Mouse (Mus musculus) heart, embryonic 16.5 days (tissue): ENCODE results near the gene Tfap2e. TPM values are rescaled to one million over a fixed set of nuclear protein-coding genes. Genes with fewer than 3 reads are reported as not detected.
A peak's percentile ranks its signal among the peaks of the same experiment; 100 is the strongest.

Source experiments
- ATAC-seq: fragments of 200-750 bp; cut with Nextera tagmentation; replicated peaks from 2 replicates; pipeline ENCODE4 v1.8.0; 2017; ENCODE audit warnings: moderate number of reproducible peaks; ENCODE audit not compliant: insufficient read depth, low FRiP score; ENCODE audit errors: extremely low read depth
- H3K27ac ChIP-seq: fragments of 300-500 bp; sonication (generic); 2 replicates; pipeline ENCODE4 v1.5.1; 2014; ENCODE audit warnings: mild to moderate bottlenecking, low read length, control low read depth, moderate library complexity
- H3K27me3 ChIP-seq: fragments of 300-500 bp; sonication (generic); 2 replicates; pipeline ENCODE4 v1.6.1; 2014; ENCODE audit warnings: low read length, mixed read lengths; ENCODE audit not compliant: control insufficient read depth, insufficient read depth
- H3K36me3 ChIP-seq: fragments of 300-500 bp; sonication (generic); 2 replicates; pipeline ENCODE4 v1.6.1; 2014; ENCODE audit not compliant: control insufficient read depth, insufficient read depth
- H3K4me1 ChIP-seq: fragments of 300-500 bp; sonication (generic); 2 replicates; pipeline ENCODE4 v1.6.1; 2014; ENCODE audit warnings: low read length, mixed read lengths; ENCODE audit not compliant: control insufficient read depth, insufficient read depth
- H3K4me2 ChIP-seq: fragments of 300-500 bp; sonication (generic); 2 replicates; pipeline ENCODE4 v1.6.1; 2014; ENCODE audit warnings: low read depth, mild to moderate bottlenecking, control low read depth, low read length
- H3K4me3 ChIP-seq: fragments of 300-500 bp; sonication (generic); 2 replicates; pipeline ENCODE4 v1.5.1; 2014; ENCODE audit warnings: mild to moderate bottlenecking, control low read depth, low read length
- H3K9ac ChIP-seq: fragments of 300-500 bp; sonication (generic); 2 replicates; pipeline ENCODE4 v1.6.1; 2014; ENCODE audit warnings: low read length, control low read depth
- H3K9me3 ChIP-seq: fragments of 300-500 bp; sonication (generic); replicated peaks from 2 replicates; pipeline ENCODE4 v1.6.1; 2016; ENCODE audit warnings: low read length; ENCODE audit not compliant: control insufficient read depth
- WGBS: fragments of 180-500 bp; shearing (Covaris S2); extraction: QIAGEN DNeasy Blood & Tissue Kit; methylation state at CpG from one replicate; pipeline ENCODE4 v1.1.7; 2014; 5-methylcytosine and 5-hydroxymethylcytosine counted together
- polyA plus RNA-seq: library from polyadenylated mRNA; unstranded; fragments of >200 nt; fragmentation: Nextera tagmentation; extraction: Ambion mirVana; gene quantifications from 2 replicates; pipeline ENCODE4 v1.2.1, GENCODE M21; 2015

The Tfap2e gene
- polyA plus RNA-seq, 1 experiment from 2014 or later: not detected

DNA sequence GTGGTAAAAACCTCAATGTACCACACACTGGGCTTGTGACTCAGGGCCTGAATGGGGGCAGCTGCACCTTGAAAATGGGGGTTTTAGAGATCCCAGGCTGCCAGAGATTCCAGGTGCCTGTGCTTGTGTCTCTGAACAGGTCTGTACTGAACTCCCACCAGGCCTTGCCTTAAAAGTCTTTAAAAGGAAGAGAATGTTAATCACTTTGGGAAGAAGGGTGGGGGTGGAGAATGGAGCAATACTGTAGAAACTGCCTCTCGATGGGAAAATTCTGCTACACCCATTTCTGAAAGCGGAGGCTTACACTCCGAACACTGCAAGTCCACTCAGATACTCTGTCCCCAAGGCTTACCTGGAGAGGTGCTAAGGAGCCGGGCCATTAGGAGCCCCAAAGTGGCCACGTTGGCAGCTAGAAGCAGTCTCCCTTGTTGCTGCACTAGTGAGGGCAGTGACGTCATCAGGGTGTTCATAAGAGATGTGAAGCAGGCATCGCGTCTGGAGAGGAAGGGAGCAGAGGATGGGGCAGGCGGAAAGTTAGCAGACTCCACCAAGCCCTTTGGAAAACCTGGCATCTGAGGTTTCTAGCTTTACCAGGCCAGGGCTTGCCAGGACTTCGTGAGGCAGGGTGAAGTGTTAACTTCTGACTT is 10.3 kb upstream of the Tfap2e start:
- ATAC-seq: no peak
- Histone ChIP-seq H3K27me3 (no peaks in the 10 kb centered on the region), H3K36me3 (peaks cover 24% of the 10 kb centered on the region), H3K4me1 (peaks cover 11% of the 10 kb centered on the region), H3K27ac (no peak overlapping the region), H3K9ac (no peak overlapping the region), H3K4me3 (no peak overlapping the region), H3K4me2 (no peak overlapping the region), H3K9me3 (no peaks in the 10 kb centered on the region)
- WGBS: 70% methylated on average over 10 of the region's 10 CpGs

DNA sequence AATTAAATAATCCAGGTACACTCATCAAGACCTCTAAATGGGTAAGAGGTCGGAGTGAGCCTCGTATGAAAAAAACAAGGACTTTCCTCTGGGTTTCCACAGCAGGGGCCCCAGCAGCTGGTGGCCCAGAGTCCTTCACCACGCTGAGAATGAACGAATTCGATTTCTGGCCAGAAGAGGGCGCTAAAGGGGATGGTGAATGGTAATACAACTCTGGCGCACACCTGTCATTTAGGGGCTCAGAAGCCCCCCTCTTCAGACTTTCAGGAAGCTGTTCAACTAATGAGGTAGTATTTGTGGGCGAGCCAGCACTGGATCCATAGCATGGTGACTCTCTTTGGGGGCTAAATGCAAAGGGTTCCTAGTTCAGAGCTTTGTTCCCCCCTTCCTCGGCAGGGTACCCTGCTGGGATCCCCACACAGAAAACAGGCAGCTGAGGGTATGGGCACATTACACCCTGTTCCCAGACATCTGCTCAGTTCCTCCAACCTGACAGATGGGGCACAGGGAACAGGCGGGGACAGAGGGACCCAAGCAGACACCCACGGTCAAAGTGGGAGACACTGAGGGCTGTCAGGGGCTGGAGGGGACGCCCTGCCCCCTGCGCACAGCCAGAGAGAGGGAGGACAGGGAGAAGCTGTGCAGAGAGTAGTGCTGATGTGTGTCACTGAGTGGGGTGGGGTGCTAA is 9.6 kb upstream of the Tfap2e start:
- no peak for ATAC-seq
- H3K9ac ChIP-seq: no peak overlapping the region
- no peak overlapping the region for H3K27ac ChIP-seq
- H3K9me3 ChIP-seq: no peaks in the 10 kb centered on the region
- no peak overlapping the region for H3K4me2 ChIP-seq
- H3K27me3 ChIP-seq: no peaks in the 10 kb centered on the region
- H3K4me3 ChIP-seq: no peak overlapping the region
- WGBS: 46% methylated on average over 13 of the region's 13 CpGs
- H3K4me1 ChIP-seq: peaks cover 11% of the 10 kb centered on the region
- peaks cover 24% of the 10 kb centered on the region for H3K36me3 ChIP-seq

- no peak overlapping the region for H3K9ac ChIP-seq
- WGBS: 91% methylated on average over 14 of the region's 14 CpGs
- H3K4me2 ChIP-seq: no peak overlapping the region
- no peaks in the 10 kb centered on the region for H3K9me3 ChIP-seq
- peaks cover 24% of the 10 kb centered on the region for H3K36me3 ChIP-seq
- H3K4me3 ChIP-seq: no peak overlapping the region
- no peak overlapping the region for H3K27ac ChIP-seq
- peaks cover under 1% of the 10 kb centered on the region; the same call in 1 of the 2 replicates for H3K27me3 ChIP-seq
- ATAC-seq: no peak
- H3K4me1 ChIP-seq: peaks cover 5% of the 10 kb centered on the region; the same call in 1 of the 2 replicates
Observed at GRCm38 (mm10) chr4:126744831-126745230, 8.8 kb upstream of the Tfap2e start.

DNA sequence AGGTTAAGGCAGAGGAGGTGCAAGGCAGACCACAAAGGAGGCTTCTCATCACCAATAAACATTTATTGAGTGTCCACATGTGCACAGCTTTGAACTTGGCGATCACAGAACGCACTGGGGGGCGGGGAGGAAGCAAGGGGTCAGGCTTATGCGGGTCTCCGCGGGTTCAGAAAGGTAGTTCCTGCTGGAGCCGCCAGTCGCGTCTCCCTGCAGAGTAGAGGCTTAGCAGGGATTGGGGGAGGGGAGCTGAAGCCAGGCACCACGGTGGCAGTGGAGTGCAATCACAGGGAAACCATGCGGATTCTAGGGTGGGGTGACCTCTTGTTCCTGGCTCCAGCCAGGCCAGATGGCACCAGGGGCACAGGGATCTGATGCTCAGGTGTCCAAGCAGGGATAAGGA is 7.7 kb upstream of the Tfap2e start:
- no peak overlapping the region for H3K9ac ChIP-seq
- ATAC-seq: no peak
- H3K9me3 ChIP-seq: no peaks in the 10 kb centered on the region

GRCm38 (mm10) chr4:126742976-126743375 is 6.9 kb upstream of the Tfap2e start:
- Histone ChIP-seq H3K27me3 (peaks cover 15% of the 10 kb centered on the region), H3K4me3 (no peak overlapping the region), H3K4me2 (no peak overlapping the region), H3K4me1 (peaks cover 2% of the 10 kb centered on the region; the same call in 1 of the 2 replicates), H3K27ac (no peak overlapping the region), H3K36me3 (peaks cover 20% of the 10 kb centered on the region), H3K9ac (no peak overlapping the region), H3K9me3 (no peaks in the 10 kb centered on the region)
- 23% methylated on average over 2 of the region's 2 CpGs for WGBS
- no peak for ATAC-seq

More for the DNA sequence above, 7.7 kb upstream of the Tfap2e start:
- peaks cover 8% of the 10 kb centered on the region for H3K27me3 ChIP-seq
- H3K27ac ChIP-seq: no peak overlapping the region
- peaks cover 2% of the 10 kb centered on the region; the same call in 1 of the 2 replicates for H3K4me1 ChIP-seq
- H3K36me3 ChIP-seq: peaks cover 24% of the 10 kb centered on the region
- H3K4me3 ChIP-seq: no peak overlapping the region
- WGBS: 22% methylated on average over 11 of the region's 11 CpGs
- no peak overlapping the region for H3K4me2 ChIP-seq

- peaks cover 30% of the 10 kb centered on the region for H3K27me3 ChIP-seq
- H3K4me2 ChIP-seq: peak overlapping the region; percentile 58
- no peaks in the 10 kb centered on the region for H3K9me3 ChIP-seq
- ATAC-seq: peak; percentile 31; the same call in 1 of the 2 replicates
- H3K4me1 ChIP-seq: peaks cover 2% of the 10 kb centered on the region
- H3K27ac ChIP-seq: no peak overlapping the region
- 4% methylated on average over 12 of the region's 12 CpGs for WGBS
- no peak overlapping the region for H3K4me3 ChIP-seq
- H3K9ac ChIP-seq: peak overlapping the region; percentile 59
- H3K36me3 ChIP-seq: peaks cover 11% of the 10 kb centered on the region
Observed at GRCm38 (mm10) chr4:126741448-126741847, 5.4 kb upstream of the Tfap2e start.

DNA sequence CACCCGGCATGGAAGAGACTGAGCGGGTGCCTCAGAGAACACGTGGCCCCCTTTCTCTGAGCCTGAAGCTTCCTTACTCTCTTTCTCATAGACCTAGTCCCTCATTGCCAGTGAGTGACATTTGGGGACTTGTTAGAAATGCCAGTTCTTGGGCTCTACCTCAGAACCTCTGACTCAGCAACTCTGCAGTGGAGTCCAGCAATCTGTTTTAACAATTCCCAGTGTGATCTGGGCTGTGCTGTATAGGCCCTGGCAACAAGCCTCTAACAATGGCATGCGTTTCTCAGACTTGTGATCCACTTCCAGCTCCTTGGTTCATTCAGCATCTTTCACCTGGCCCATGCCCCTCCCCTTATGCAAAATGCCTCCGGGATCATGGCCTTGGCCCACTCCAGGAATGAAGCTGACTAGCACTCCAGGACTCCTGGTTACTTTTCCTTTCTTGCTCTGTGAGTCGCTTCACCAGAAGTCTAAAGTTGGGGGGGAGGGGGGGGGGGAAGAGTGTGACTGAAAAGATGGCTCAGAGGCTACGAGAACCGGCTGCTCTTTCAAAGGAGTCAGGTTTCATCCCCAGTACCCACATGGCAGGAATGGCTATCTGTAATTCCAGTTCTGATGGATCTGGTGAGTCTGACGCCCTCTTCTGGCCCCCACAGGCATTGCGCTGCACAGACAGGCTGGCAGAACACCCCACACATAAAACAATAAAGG is 4.1 kb upstream of the Tfap2e start:
- H3K9me3 ChIP-seq: no peaks in the 10 kb centered on the region
- H3K9ac ChIP-seq: no peak overlapping the region
- H3K27me3 ChIP-seq: peaks cover 43% of the 10 kb centered on the region
- no peak overlapping the region for H3K4me3 ChIP-seq
- no peak overlapping the region for H3K4me2 ChIP-seq
- no peak overlapping the region for H3K27ac ChIP-seq
- 18% methylated on average over 10 of the region's 10 CpGs for whole genome bisulfite sequencing
- peaks cover 8% of the 10 kb centered on the region; the same call in 1 of the 2 replicates for H3K36me3 ChIP-seq
- peaks cover 5% of the 10 kb centered on the region for H3K4me1 ChIP-seq
- ATAC-seq: no peak

DNA sequence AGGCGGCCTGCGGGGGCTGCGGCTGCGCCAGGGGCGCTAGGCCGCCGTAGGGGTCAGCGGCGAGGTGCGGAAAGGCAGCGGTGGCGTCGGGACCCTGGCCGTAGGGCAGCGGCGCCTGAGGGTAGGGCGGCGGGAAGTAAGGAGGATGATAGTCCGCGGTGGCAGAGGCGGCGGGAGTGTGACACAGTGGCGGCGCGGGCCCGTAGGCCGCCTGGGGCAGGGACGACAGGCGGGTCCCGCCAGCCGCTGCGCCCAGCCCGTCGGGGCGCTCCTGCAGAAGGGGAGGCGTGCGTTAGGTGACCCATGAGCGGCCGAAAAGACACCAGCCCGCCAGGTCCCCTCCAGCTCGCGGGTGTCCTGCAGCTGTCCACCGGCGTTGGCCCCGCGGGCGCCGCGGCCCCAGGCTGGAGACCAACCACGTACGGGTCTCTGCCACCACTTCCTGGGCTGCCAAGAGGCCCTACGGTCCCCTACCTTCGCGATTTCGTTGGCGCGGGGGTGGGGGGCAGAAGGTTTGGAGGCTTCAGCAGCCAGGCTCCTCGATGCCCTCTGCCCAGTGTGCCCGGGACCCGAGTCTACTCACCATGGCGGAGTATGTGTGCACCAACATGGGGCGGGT is 549 bp downstream of the Tfap2e start:
- 2% methylated on average over 59 of the region's 62 CpGs for WGBS
- ATAC-seq: no peak
- Histone ChIP-seq H3K36me3 (no peaks in the 10 kb centered on the region), H3K4me2 (peak overlapping the region; percentile 66), H3K9me3 (no peaks in the 10 kb centered on the region), H3K27me3 (peaks cover 86% of the 10 kb centered on the region), H3K9ac (peak overlapping the region; percentile 34), H3K27ac (no peak overlapping the region), H3K4me3 (peak overlapping the region; percentile 50), H3K4me1 (peaks cover 6% of the 10 kb centered on the region; the same call in 1 of the 2 replicates)
